Mouse (Mus musculus) liver, embryonic 16.5 days (tissue): Measurements from ENCODE around the gene Adh5. TPM values are rescaled to one million over a fixed set of nuclear protein-coding genes. Genes with fewer than 3 reads are reported as not detected.
A peak's percentile ranks its signal among the peaks of the same experiment; 100 is the strongest.

ENCODE experiments used
- ATAC-seq: fragments of 200-750 bp; cut with Nextera tagmentation; 2 replicates; pipeline ENCODE4 v1.8.0; 2017; ENCODE audit warnings: low read depth, mild to moderate bottlenecking, moderate number of reproducible peaks, moderate library complexity
- H3K27ac ChIP-seq: fragments of 300-500 bp; sonication (generic); 2 replicates; pipeline ENCODE4 v1.5.1; 2014; ENCODE audit warnings: mild to moderate bottlenecking, low read length
- H3K27me3 ChIP-seq: fragments of 300-500 bp; sonication (generic); 2 replicates; pipeline ENCODE4 v1.6.1; 2014; ENCODE audit warnings: low read depth, low read length, mixed read lengths; ENCODE audit not compliant: control insufficient read depth, insufficient read depth
- H3K36me3 ChIP-seq: fragments of 300-500 bp; sonication (generic); 2 replicates; pipeline ENCODE4 v1.6.1; 2014; ENCODE audit warnings: mild to moderate bottlenecking; ENCODE audit not compliant: control insufficient read depth, insufficient read depth
- H3K4me1 ChIP-seq: fragments of 300-500 bp; sonication (generic); 2 replicates; pipeline ENCODE4 v1.6.1; 2014; ENCODE audit warnings: low read depth, low read length, mixed read lengths; ENCODE audit not compliant: control insufficient read depth
- H3K4me2 ChIP-seq: fragments of 300-500 bp; sonication (generic); 2 replicates; pipeline ENCODE4 v1.6.1; 2014; ENCODE audit warnings: low read depth, low read length, mixed read lengths
- H3K4me3 ChIP-seq: fragments of 300-500 bp; sonication (generic); 2 replicates; pipeline ENCODE4 v1.5.1; 2014; ENCODE audit warnings: low read depth, mild to moderate bottlenecking, low read length
- H3K9ac ChIP-seq: fragments of 300-500 bp; sonication (generic); 2 replicates; pipeline ENCODE4 v1.6.1; 2014; ENCODE audit warnings: low read depth, low read length
- H3K9me3 ChIP-seq: fragments of 300-500 bp; sonication (generic); replicated peaks from 2 replicates; pipeline ENCODE4 v1.6.1; 2016; ENCODE audit warnings: low read length; ENCODE audit not compliant: control insufficient read depth
- WGBS: fragments of 180-500 bp; shearing (Covaris S2); extraction: QIAGEN DNeasy Blood & Tissue Kit; methylation state at CpG from one replicate; pipeline ENCODE4 v1.1.7; 2014; ENCODE audit not compliant: insufficient replicate concordance; 5-methylcytosine and 5-hydroxymethylcytosine counted together
- polyA plus RNA-seq: library from polyadenylated mRNA; unstranded; fragments of >200 nt; fragmentation: Nextera tagmentation; extraction: Ambion mirVana; gene quantifications from 2 replicates; pipeline ENCODE4 v1.2.1, GENCODE M21; 2015

The Adh5 gene
- 178 and 180 TPM in 2 replicates for polyA plus RNA-seq

- Histone ChIP-seq H3K4me3 (peak within 1 kb of the TSS; percentile 88), H3K9ac (peak within 1 kb of the TSS; percentile 87), H3K4me1 (peaks cover 7% of the 10 kb centered on the region), H3K36me3 (peaks cover 8% of the 10 kb centered on the region; the same call in 1 of the 2 replicates), H3K9me3 (no peaks in the 10 kb centered on the region), H3K27ac (peak within 1 kb of the TSS; percentile 94), H3K27me3 (no peaks in the 10 kb centered on the region), H3K4me2 (peak within 1 kb of the TSS; percentile 97)
- WGBS: under 1% methylated on average over 85 of the region's 86 CpGs
- peak; percentile 99 for ATAC-seq
These were observed at the start of gene Adh5 for GRCm38 (mm10) chr3:138442612-138443464. Gene Adh5, plus strand, starts transcription at chr3:138443093.

GRCm38 (mm10) chr3:138404872-138405271, 38.0 kb upstream of the Adh5 start:
- no peak for ATAC-seq
- Histone ChIP-seq H3K9ac (no peak overlapping the region), H3K27me3 (no peaks in the 10 kb centered on the region), H3K27ac (no peak overlapping the region), H3K36me3 (no peaks in the 10 kb centered on the region), H3K4me2 (no peak overlapping the region), H3K4me1 (no peaks in the 10 kb centered on the region), H3K9me3 (no peaks in the 10 kb centered on the region), H3K4me3 (no peak overlapping the region)
- 48% methylated on average over 3 of the region's 3 CpGs for WGBS

- Histone ChIP-seq H3K9me3 (no peaks in the 10 kb centered on the region), H3K9ac (no peak overlapping the region), H3K27ac (no peak overlapping the region), H3K4me3 (no peak overlapping the region), H3K27me3 (no peaks in the 10 kb centered on the region), H3K4me1 (no peaks in the 10 kb centered on the region), H3K36me3 (no peaks in the 10 kb centered on the region), H3K4me2 (no peak overlapping the region)
- ATAC-seq: no peak
- WGBS: 24% methylated on average over 3 of the region's 3 CpGs
These were observed 37.6 kb upstream of the Adh5 start for GRCm38 (mm10) chr3:138405341-138405740.

GRCm38 (mm10) chr3:138405840-138406239, 37.1 kb upstream of the Adh5 start:
- WGBS: 62% methylated on average over 7 of the region's 7 CpGs
- Histone ChIP-seq H3K4me3 (no peak overlapping the region), H3K36me3 (no peaks in the 10 kb centered on the region), H3K27me3 (no peaks in the 10 kb centered on the region), H3K9me3 (no peaks in the 10 kb centered on the region), H3K9ac (no peak overlapping the region), H3K4me1 (no peaks in the 10 kb centered on the region), H3K4me2 (no peak overlapping the region), H3K27ac (no peak overlapping the region)
- no peak for ATAC-seq

- no peak for ATAC-seq
- no peak overlapping the region for H3K9ac ChIP-seq
- no peak overlapping the region for H3K27ac ChIP-seq
- H3K27me3 ChIP-seq: no peaks in the 10 kb centered on the region
- no peak overlapping the region for H3K4me3 ChIP-seq
- no peaks in the 10 kb centered on the region for H3K4me1 ChIP-seq
- WGBS: 54% methylated on average over 1 of the region's 1 CpGs
- H3K36me3 ChIP-seq: no peaks in the 10 kb centered on the region
- no peak overlapping the region for H3K4me2 ChIP-seq
- H3K9me3 ChIP-seq: no peaks in the 10 kb centered on the region
These were observed 35.0 kb upstream of the Adh5 start for GRCm38 (mm10) chr3:138407920-138408319.

DNA sequence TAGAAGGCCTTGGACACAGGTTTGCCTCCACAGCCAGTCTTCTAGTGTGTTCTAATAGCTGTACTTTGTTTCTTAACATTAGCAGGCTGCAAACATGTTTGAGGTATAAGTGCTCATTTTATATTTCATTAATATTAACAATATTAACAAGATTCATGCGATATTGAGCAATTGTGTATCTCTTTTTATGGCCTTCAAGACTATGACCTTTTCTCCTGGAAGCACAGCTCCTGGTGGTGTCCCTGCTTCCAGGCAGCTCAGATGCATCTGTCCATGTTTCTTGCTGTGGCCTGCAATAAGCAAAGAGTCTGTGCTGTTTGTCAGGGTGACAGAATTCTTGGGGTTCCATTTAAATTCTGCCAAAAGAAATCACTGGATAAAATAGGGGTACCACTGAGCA, 33.3 kb upstream of the Adh5 start:
- ATAC-seq: no peak

GRCm38 (mm10) chr3:138410211-138410610, 32.7 kb upstream of the Adh5 start:
- H3K27ac ChIP-seq: no peak overlapping the region
- no peak overlapping the region for H3K4me2 ChIP-seq
- no peaks in the 10 kb centered on the region for H3K27me3 ChIP-seq
- no peak for ATAC-seq
- no peak overlapping the region for H3K9ac ChIP-seq
- H3K9me3 ChIP-seq: no peaks in the 10 kb centered on the region
- no peaks in the 10 kb centered on the region for H3K36me3 ChIP-seq
- WGBS: 58% methylated on average over 3 of the region's 3 CpGs
- H3K4me1 ChIP-seq: no peaks in the 10 kb centered on the region
- no peak overlapping the region for H3K4me3 ChIP-seq

More for the DNA sequence above, 33.3 kb upstream of the Adh5 start:
- Histone ChIP-seq H3K9me3 (no peaks in the 10 kb centered on the region), H3K27ac (no peak overlapping the region), H3K4me3 (no peak overlapping the region), H3K9ac (no peak overlapping the region), H3K36me3 (no peaks in the 10 kb centered on the region), H3K27me3 (no peaks in the 10 kb centered on the region), H3K4me1 (no peaks in the 10 kb centered on the region), H3K4me2 (no peak overlapping the region)
- WGBS: 53% methylated on average over 1 of the region's 1 CpGs

- no peaks in the 10 kb centered on the region for H3K9me3 ChIP-seq
- WGBS: 60% methylated on average over 6 of the region's 6 CpGs
These were observed 27.7 kb upstream of the Adh5 start, which contains the start of gene Adh4 for GRCm38 (mm10) chr3:138415121-138415690. Gene Adh4, plus strand, starts transcription at chr3:138415466.

GRCm38 (mm10) chr3:138419369-138419768, 23.5 kb upstream of the Adh5 start:
- H3K27me3 ChIP-seq: no peaks in the 10 kb centered on the region
- no peaks in the 10 kb centered on the region for H3K9me3 ChIP-seq
- H3K4me1 ChIP-seq: no peaks in the 10 kb centered on the region
- H3K4me3 ChIP-seq: no peak overlapping the region
- no peak overlapping the region for H3K27ac ChIP-seq
- no peaks in the 10 kb centered on the region for H3K36me3 ChIP-seq
- no peak for ATAC-seq
- H3K4me2 ChIP-seq: no peak overlapping the region
- WGBS: 38% methylated on average over 6 of the region's 6 CpGs
- H3K9ac ChIP-seq: no peak overlapping the region

More at GRCm38 (mm10) chr3:138415121-138415690, 27.7 kb upstream of the Adh5 start, which contains the start of gene Adh4:
- no peak within 1 kb of the TSS for H3K4me3 ChIP-seq
- no peaks in the 10 kb centered on the region for H3K36me3 ChIP-seq
- no peak within 1 kb of the TSS for H3K27ac ChIP-seq
- no peak for ATAC-seq
- no peaks in the 10 kb centered on the region for H3K4me1 ChIP-seq
- no peak within 1 kb of the TSS for H3K4me2 ChIP-seq
- H3K27me3 ChIP-seq: no peaks in the 10 kb centered on the region
- no peak within 1 kb of the TSS for H3K9ac ChIP-seq
